Mouse (Mus musculus) liver, embryonic 14.5 days (tissue): ENCODE measurements at regions not wholly inside any gene's neighbourhood (a gene's known extent, or its start where the extent isn't known, plus 50 kb on each side); places are given as distances from the start of the nearest gene placed in this dataset.

ENCODE experiments used
- ATAC-seq: fragments of 200-750 bp; cut with Nextera tagmentation; 2 replicates; pipeline ENCODE4 v1.8.0; 2017; ENCODE audit warnings: moderate number of reproducible peaks, mild to moderate bottlenecking, moderate library complexity; ENCODE audit not compliant: insufficient read depth
- DNase-seq, 3 experiments: peaks; one replicate each; pipeline ENCODE4 v3.0.0-alpha.2; 2012 to 2013; ENCODE audit warnings: low read depth in 3 of 3, low spot score in 3 of 3
- H3K27ac ChIP-seq: fragments of 300-500 bp; sonication (generic); 2 replicates; pipeline ENCODE4 v1.5.1; 2014; ENCODE audit warnings: moderate library complexity, mild to moderate bottlenecking, control low read depth, inconsistent platforms
- H3K27me3 ChIP-seq: fragments of 300-500 bp; sonication (generic); 2 replicates; pipeline ENCODE4 v1.6.1; 2014; ENCODE audit warnings: mild to moderate bottlenecking, low read length, moderate library complexity; ENCODE audit not compliant: control insufficient read depth, insufficient read depth
- H3K36me3 ChIP-seq: fragments of 300-500 bp; sonication (generic); replicated peaks from 2 replicates; pipeline ENCODE4 v1.6.1; 2014; ENCODE audit warnings: low read depth; ENCODE audit not compliant: control insufficient read depth, insufficient read depth
- H3K4me1 ChIP-seq, 2 experiments: fragments of 200-500 bp in 1 of 2; fragments of 300-500 bp in 1 of 2; sonication (generic) in 1 of 2; replicated peaks; 2 replicates each; pipeline ENCODE4 v1.6.1; 2012 to 2014; ENCODE audit warnings: antibody characterized with exemption in 1 of 2, inconsistent platforms in 1 of 2, low read length in 1 of 2; ENCODE audit not compliant: control insufficient read depth in 2 of 2, insufficient read depth in 2 of 2
- H3K4me2 ChIP-seq: fragments of 300-500 bp; sonication (generic); 2 replicates; pipeline ENCODE4 v1.6.1; 2014; ENCODE audit warnings: low read depth, mild to moderate bottlenecking, control low read depth, moderate library complexity
- H3K4me3 ChIP-seq, 2 experiments: fragments of 200-500 bp in 1 of 2; fragments of 300-500 bp in 1 of 2; sonication (generic) in 1 of 2; 2 replicates each; pipeline ENCODE4 v1.5.1; 2012 to 2014; ENCODE audit warnings: low read depth in 2 of 2, low read length in 2 of 2, mild to moderate bottlenecking in 2 of 2, control low read depth in 1 of 2, inconsistent platforms in 1 of 2, moderate library complexity in 1 of 2; ENCODE audit not compliant: insufficient read depth in 1 of 2
- H3K9ac ChIP-seq: fragments of 300-500 bp; sonication (generic); replicated peaks from 2 replicates; pipeline ENCODE4 v1.6.1; 2014; ENCODE audit warnings: mild to moderate bottlenecking, control low read depth, moderate library complexity
- H3K9me3 ChIP-seq: fragments of 300-500 bp; sonication (generic); 2 replicates; pipeline ENCODE4 v1.6.1; 2016; ENCODE audit warnings: low read length, mixed read lengths; ENCODE audit not compliant: control insufficient read depth
- CTCF ChIP-seq: IDR thresholded peaks from 2 replicates; pipeline ENCODE4 v1.5.1; 2016; ENCODE audit warnings: antibody characterized with exemption, low read depth, control low read depth
- EP300 ChIP-seq: IDR thresholded peaks from 2 replicates; pipeline ENCODE4 v1.6.1; 2016; ENCODE audit warnings: antibody characterized with exemption, low read depth
- WGBS: fragments of 180-500 bp; shearing (Covaris S2); extraction: QIAGEN DNeasy Blood & Tissue Kit; methylation state at CpG from one replicate; pipeline ENCODE4 v1.1.7; 2014; ENCODE audit not compliant: insufficient replicate concordance; 5-methylcytosine and 5-hydroxymethylcytosine counted together

DNA sequence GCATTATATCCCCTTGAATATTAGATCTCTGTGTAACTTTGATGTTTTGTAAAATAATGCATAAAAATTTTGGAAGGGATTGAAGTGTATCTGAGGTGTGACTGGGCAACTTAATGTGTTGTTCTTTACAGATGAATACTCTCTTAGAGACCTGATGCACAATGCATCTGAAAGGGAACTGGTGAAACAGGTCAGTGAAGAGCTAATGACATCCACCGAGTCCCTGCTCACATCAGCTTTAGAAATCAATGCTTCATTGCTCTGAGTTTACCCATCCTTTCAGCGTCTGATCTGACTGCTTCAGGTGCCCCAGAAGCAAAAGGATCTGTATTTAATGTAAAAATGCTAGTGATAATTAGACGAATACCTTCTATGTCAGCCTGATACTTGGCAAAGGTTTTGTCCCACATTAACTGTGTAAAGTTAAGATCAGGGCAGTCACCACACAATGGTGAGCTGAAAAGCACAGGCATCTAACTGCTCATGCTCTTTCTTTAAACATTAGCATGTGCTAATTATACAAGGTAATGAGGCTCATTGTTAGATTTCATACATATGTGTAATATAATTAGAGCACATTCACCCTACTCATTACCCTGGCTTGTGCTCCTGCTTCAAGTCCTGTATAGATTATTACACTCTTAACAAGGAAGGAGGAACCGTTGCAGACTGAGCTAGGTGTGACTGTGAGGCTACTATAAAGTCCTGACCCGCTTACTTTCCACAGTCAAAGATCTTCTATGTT lies 204.6 kb upstream of the Tlr4 start:
- Histone ChIP-seq H3K4me2 (no peak overlapping the region), H3K36me3 (no peaks in the 10 kb centered on the region), H3K27me3 (no peaks in the 10 kb centered on the region), H3K4me1 (no peaks in the 10 kb centered on the region), H3K9me3 (no peaks in the 10 kb centered on the region), H3K9ac (no peak overlapping the region), H3K27ac (no peak overlapping the region), H3K4me3 (no peak overlapping the region)
- TF ChIP-seq EP300 = no peak
- ATAC-seq (no peak), DNase-seq (no peak)
- WGBS = 48% methylated on average over 5 of the region's 5 CpGs

DNA sequence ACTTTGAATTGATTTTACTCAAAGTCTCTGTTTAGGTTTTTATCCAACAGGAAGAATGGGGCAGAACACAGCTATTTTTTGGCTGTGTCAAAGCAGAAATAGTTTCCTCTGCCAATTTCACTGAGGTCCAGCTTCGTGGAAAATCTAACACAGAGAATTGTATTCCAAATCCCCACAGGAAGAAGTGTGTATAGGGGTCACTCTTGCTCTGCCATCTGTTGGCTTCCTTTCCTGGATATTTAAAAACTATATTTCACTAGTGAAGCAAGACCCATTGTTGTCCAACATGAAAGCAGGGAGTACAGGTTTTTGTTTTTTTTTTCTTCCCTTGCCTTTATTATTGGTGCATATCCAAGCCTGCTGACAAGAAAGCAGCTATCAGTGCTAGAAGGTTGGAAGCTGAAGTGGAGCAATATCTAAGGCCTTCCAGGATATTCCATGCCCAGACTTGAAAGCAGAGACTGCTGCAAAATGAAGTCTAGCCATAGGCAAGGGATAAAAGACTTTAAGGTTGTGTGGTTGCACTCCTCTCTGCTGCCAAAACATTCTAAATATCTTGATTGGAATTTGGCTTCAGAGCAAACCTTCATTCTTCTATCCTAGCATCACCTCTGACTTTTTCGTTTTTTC lies 208.5 kb upstream of the Tlr4 start:
- no peak for ATAC-seq
- H3K4me2 ChIP-seq = no peak overlapping the region
- WGBS = 40% methylated on average over 2 of the region's 2 CpGs
- DNase-seq = no peak
- H3K9ac ChIP-seq = no peak overlapping the region
- no peak overlapping the region for H3K4me3 ChIP-seq
- no peaks in the 10 kb centered on the region for H3K9me3 ChIP-seq
- H3K4me1 ChIP-seq = no peaks in the 10 kb centered on the region
- H3K27me3 ChIP-seq = no peaks in the 10 kb centered on the region
- H3K36me3 ChIP-seq = no peaks in the 10 kb centered on the region
- H3K27ac ChIP-seq = no peak overlapping the region
- TF ChIP-seq EP300 (no peak), CTCF (no peak)

DNA sequence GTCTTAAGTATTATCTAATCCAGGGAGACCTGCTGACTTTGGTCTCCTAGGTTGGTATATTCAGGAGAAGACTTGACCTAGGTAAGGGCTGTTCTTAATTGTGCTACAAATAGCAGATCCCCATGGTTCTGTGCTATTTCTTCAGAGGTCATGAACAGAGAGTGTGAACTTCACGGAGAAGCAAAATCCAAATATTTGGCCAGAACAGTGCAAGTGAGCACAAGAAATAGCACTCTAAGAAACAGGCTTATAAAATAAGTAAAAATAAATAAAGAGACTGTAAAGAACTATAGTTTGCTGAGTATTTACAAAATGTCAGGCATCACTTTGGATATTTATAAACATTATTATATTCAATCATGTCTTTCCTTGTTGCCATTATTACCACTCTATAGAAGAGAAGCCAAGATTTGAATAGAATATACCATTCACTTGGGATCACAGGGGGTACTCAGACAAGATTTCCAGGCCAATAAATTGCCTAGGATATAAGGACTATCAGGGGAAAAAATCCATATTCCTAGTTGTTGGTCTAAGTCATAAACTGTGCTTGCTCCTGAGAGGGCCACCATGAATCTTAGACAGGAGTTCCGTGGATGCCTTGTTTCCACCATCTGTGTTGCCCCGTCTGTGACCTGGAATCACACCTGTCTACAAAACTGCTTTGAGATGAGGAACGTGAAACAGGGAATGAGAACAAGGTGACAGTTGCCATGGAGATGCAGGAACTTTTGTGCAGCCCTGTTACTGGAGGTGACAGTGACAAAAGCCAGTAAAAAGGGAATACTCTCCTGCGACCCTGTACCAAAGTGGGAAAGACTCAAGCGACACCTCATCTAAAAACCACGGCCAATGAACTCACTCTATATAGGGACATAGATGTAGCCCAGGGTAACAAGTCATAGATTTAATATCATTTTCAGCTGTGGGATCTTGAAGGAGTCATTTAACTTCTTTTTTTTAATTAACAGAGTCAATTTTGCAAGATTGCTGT lies 209.3 kb upstream of the Tlr4 start:
- H3K9ac ChIP-seq = no peak overlapping the region
- H3K4me1 ChIP-seq = no peaks in the 10 kb centered on the region
- WGBS = 65% methylated on average over 7 of the region's 7 CpGs
- DNase-seq (no peak), ATAC-seq (no peak)
- H3K4me2 ChIP-seq = no peak overlapping the region
- no peaks in the 10 kb centered on the region for H3K27me3 ChIP-seq
- no peaks in the 10 kb centered on the region for H3K36me3 ChIP-seq
- no peak overlapping the region for H3K4me3 ChIP-seq
- H3K9me3 ChIP-seq = no peaks in the 10 kb centered on the region
- no peak overlapping the region for H3K27ac ChIP-seq
- no peak for TF ChIP-seq CTCF
- no peak for TF ChIP-seq EP300

DNA sequence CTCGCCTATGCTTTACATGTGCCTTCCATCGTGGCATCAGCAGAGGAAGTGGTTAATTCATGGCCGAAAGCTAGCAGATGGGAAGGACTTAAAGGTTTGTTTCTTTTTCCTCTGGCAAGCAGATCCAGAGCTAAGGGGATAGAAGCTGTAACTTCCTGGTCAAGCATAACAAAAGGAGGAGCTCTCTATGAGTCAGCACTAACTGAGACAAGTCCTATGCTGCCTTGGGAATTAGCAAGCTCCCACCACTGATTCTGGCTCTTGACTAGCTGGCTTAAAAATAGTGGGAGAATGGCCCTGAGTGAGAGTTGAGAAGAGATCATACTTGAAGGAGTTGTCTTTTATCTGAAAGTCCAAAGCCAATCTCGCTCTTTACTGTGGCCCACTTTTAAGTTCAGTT lies 210.3 kb upstream of the Tlr4 start:
- no peak for ATAC-seq
- no peak for DNase-seq
- Histone ChIP-seq H3K4me1 (no peaks in the 10 kb centered on the region), H3K27ac (no peak overlapping the region), H3K4me2 (no peak overlapping the region), H3K36me3 (no peaks in the 10 kb centered on the region), H3K27me3 (no peaks in the 10 kb centered on the region), H3K4me3 (no peak overlapping the region), H3K9me3 (no peaks in the 10 kb centered on the region), H3K9ac (no peak overlapping the region)
- 33% methylated on average over 4 of the region's 4 CpGs for WGBS
- no peak for TF ChIP-seq EP300
- no peak for TF ChIP-seq CTCF

DNA sequence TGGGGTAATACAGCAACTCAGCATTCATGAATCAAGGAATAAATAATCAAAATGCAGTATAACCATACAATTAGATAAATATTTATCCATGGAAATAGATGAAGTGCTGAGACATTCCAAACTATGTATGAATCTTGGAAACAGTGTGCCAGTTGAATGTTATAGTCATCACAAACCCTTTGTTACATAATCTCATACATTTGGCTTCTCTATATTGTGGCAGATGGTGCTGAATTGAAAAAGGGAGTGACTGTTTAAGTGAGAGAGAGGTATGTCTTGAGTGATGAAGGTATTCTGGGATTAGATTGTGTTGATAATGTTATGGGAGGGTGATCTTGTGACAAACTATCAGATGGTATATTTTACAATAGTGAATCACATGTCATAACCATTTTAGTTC lies 200.4 kb upstream of the Astn2 start:
- no peak overlapping the region for H3K4me3 ChIP-seq
- no peak overlapping the region for H3K9ac ChIP-seq
- DNase-seq (no peak), ATAC-seq (no peak)
- H3K27me3 ChIP-seq = no peaks in the 10 kb centered on the region
- no peak for TF ChIP-seq EP300
- no peak for TF ChIP-seq CTCF
- no peak overlapping the region for H3K4me2 ChIP-seq
- no peaks in the 10 kb centered on the region for H3K36me3 ChIP-seq
- H3K4me1 ChIP-seq = no peaks in the 10 kb centered on the region
- H3K27ac ChIP-seq = no peak overlapping the region
- H3K9me3 ChIP-seq = no peaks in the 10 kb centered on the region
